Mouse (Mus musculus): ENCODE data around the gene Mov10.

Mov10 gene

GRCm38 (mm10) chr3:104805539-104805938 lies 12.8 kb downstream of the Mov10 start:
- DNase-seq (ENCODE audit: low read depth, low spot score) = no peak

- no peak for DNase-seq (ENCODE audit: low read depth, low spot score)
These were observed 14.1 kb downstream of the Mov10 start for GRCm38 (mm10) chr3:104804312-104804711.

- no peak for DNase-seq (ENCODE audit: low read depth, low spot score)
These were observed 16.9 kb downstream of the Mov10 start for GRCm38 (mm10) chr3:104801481-104801880.

- no peak for DNase-seq (ENCODE audit: low read depth, low spot score)
These were observed 17.7 kb downstream of the Mov10 start for GRCm38 (mm10) chr3:104800681-104801080.

- no peak for DNase-seq (ENCODE audit: low read depth, low spot score)
These were observed 21.8 kb downstream of the Mov10 start for GRCm38 (mm10) chr3:104796430-104797082.

GRCm38 (mm10) chr3:104795661-104796340 lies 22.6 kb downstream of the Mov10 start:
- no peak for DNase-seq (ENCODE audit: low read depth, low spot score)

- no peak for DNase-seq (ENCODE audit: low read depth, low spot score)
These were observed 23.4 kb downstream of the Mov10 start for GRCm38 (mm10) chr3:104794953-104795470.

- DNase-seq (ENCODE audit: low read depth, low spot score) = no peak
These were observed 24.2 kb downstream of the Mov10 start for GRCm38 (mm10) chr3:104793871-104794828.

- DNase-seq (ENCODE audit: low read depth, low spot score) = no peak
These were observed 25.7 kb downstream of the Mov10 start for GRCm38 (mm10) chr3:104792360-104793270.

GRCm38 (mm10) chr3:104791671-104792070 lies 26.7 kb downstream of the Mov10 start:
- DNase-seq (ENCODE audit: low read depth, low spot score) = no peak

- no peak for DNase-seq (ENCODE audit: low read depth, low spot score)
These were observed 27.3 kb downstream of the Mov10 start for GRCm38 (mm10) chr3:104791017-104791416.

- peak; percentile 52 for DNase-seq (ENCODE audit: low read depth, low spot score)
These were observed 27.9 kb downstream of the Mov10 start for GRCm38 (mm10) chr3:104790401-104790937.

- no peak for DNase-seq (ENCODE audit: low read depth, low spot score)
These were observed 28.5 kb downstream of the Mov10 start for GRCm38 (mm10) chr3:104789822-104790221.

GRCm38 (mm10) chr3:104789312-104789605 lies 29.1 kb downstream of the Mov10 start:
- DNase-seq (ENCODE audit: low read depth, low spot score) = no peak

GRCm38 (mm10) chr3:104788561-104789311 lies 29.6 kb downstream of the Mov10 start:
- no peak for DNase-seq (ENCODE audit: low read depth, low spot score)

- DNase-seq (ENCODE audit: low read depth, low spot score) = no peak
These were observed 30.3 kb downstream of the Mov10 start, which contains the start of gene Rhoc for GRCm38 (mm10) chr3:104788075-104788474. Gene Rhoc (plus strand): TSS chr3:104788375.

GRCm38 (mm10) chr3:104785284-104785683 lies 33.1 kb downstream of the Mov10 start:
- no peak for DNase-seq (ENCODE audit: low read depth, low spot score)

GRCm38 (mm10) chr3:104783971-104784500 lies 34.3 kb downstream of the Mov10 start:
- DNase-seq (ENCODE audit: low read depth, low spot score) = no peak

- no peak for DNase-seq (ENCODE audit: low read depth, low spot score)
These were observed 36.2 kb downstream of the Mov10 start for GRCm38 (mm10) chr3:104782061-104782681.

All from telencephalon, adult 2 months (tissue).